Mouse (Mus musculus) lung, embryonic 15.5 days (tissue): ENCODE measurements at regions not wholly inside any gene's neighbourhood (a gene's known extent, or its start where the extent isn't known, plus 50 kb on each side); places are given as distances from the start of the nearest gene placed in this dataset.

ENCODE experiments used
- ATAC-seq: fragments of 200-750 bp; cut with Nextera tagmentation; 2 replicates; pipeline ENCODE4 v1.8.0; 2017; ENCODE audit warnings: moderate number of reproducible peaks, borderline replicate concordance; ENCODE audit not compliant: low FRiP score, low TSS enrichment; ENCODE audit errors: extremely low read depth
- H3K27ac ChIP-seq: fragments of 300-500 bp; sonication (generic); 2 replicates; pipeline ENCODE4 v1.5.1; 2015; ENCODE audit warnings: moderate library complexity, mild to moderate bottlenecking, inconsistent platforms
- H3K27me3 ChIP-seq: fragments of 300-500 bp; sonication (generic); 2 replicates; pipeline ENCODE4 v1.6.1; 2015; ENCODE audit warnings: inconsistent platforms
- H3K36me3 ChIP-seq: fragments of 300-500 bp; sonication (generic); 2 replicates; pipeline ENCODE4 v1.6.1; 2015; ENCODE audit warnings: inconsistent platforms
- H3K4me1 ChIP-seq: fragments of 300-500 bp; sonication (generic); 2 replicates; pipeline ENCODE4 v1.6.1; 2015; ENCODE audit warnings: inconsistent platforms
- H3K4me2 ChIP-seq: fragments of 300-500 bp; sonication (generic); 2 replicates; pipeline ENCODE4 v1.6.1; 2015; ENCODE audit warnings: inconsistent platforms, mild to moderate bottlenecking, moderate library complexity
- H3K4me3 ChIP-seq: fragments of 300-500 bp; sonication (generic); 2 replicates; pipeline ENCODE4 v1.5.1; 2015; ENCODE audit warnings: mild to moderate bottlenecking, inconsistent platforms
- H3K9ac ChIP-seq: fragments of 300-500 bp; sonication (generic); 2 replicates; pipeline ENCODE4 v1.6.1; 2015; ENCODE audit warnings: inconsistent platforms
- H3K9me3 ChIP-seq: fragments of 300-500 bp; sonication (generic); 2 replicates; pipeline ENCODE4 v1.6.1; 2016; ENCODE audit warnings: inconsistent platforms
- WGBS: fragments of 180-500 bp; shearing (Covaris S2); methylation state at CpG from one replicate; pipeline ENCODE4 v1.1.7; 2015; 5-methylcytosine and 5-hydroxymethylcytosine counted together

DNA sequence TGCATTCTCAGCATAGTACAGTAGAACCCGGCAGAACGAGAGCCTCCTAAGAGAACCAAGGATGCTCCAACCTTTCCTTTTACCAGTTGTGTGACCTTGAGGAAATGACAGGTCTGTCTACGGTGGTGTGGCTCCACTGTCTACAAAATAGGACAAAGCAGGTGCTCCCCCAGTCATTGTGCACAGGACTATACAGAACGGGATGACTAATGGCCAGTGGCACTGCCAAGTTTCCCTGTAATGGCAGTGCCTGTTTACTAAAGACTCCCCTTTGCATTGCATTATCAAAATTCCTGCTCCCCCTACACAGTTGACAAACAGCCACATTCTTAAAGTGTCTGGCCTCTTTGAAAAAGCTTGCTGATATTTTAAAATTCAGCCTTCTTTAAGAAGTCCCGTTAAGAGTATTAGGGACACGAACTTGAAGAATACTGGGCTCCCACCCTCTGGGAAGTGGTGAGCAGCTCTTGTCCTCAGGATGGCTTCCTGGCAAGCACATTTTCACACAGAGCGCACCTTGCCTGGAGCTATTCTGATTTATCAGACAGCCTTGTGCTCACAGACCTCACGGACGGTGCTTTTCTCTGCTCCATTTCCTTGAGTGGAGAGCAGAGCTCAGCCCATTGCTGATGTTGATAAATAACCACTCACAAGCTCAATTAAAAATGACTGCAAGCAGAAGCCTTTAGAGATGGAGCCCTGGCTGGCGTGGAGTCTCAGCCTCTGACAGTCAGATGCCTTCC, 352.3 kb upstream of the Myt1l start:
- no peak overlapping the region for H3K9ac ChIP-seq
- no peaks in the 10 kb centered on the region for H3K9me3 ChIP-seq
- H3K27ac ChIP-seq = no peak overlapping the region
- H3K4me3 ChIP-seq = no peak overlapping the region
- no peaks in the 10 kb centered on the region for H3K36me3 ChIP-seq
- H3K4me1 ChIP-seq = no peaks in the 10 kb centered on the region
- H3K27me3 ChIP-seq = no peaks in the 10 kb centered on the region
- WGBS = 69% methylated on average over 10 of the region's 10 CpGs
- no peak for ATAC-seq
- H3K4me2 ChIP-seq = no peak overlapping the region

- 81% methylated on average over 12 of the region's 12 CpGs for whole genome bisulfite sequencing
- H3K9me3 ChIP-seq = no peaks in the 10 kb centered on the region
- no peak overlapping the region for H3K4me2 ChIP-seq
- no peaks in the 10 kb centered on the region for H3K4me1 ChIP-seq
- H3K4me3 ChIP-seq = no peak overlapping the region
- ATAC-seq = no peak
- no peaks in the 10 kb centered on the region for H3K27me3 ChIP-seq
- no peaks in the 10 kb centered on the region for H3K36me3 ChIP-seq
- H3K9ac ChIP-seq = no peak overlapping the region
- no peak overlapping the region for H3K27ac ChIP-seq
These were observed 351.0 kb upstream of the Myt1l start for GRCm38 (mm10) chr12:29177145-29177544.

- no peaks in the 10 kb centered on the region for H3K27me3 ChIP-seq
- H3K36me3 ChIP-seq = no peaks in the 10 kb centered on the region
- no peaks in the 10 kb centered on the region for H3K4me1 ChIP-seq
- no peaks in the 10 kb centered on the region for H3K9me3 ChIP-seq
- no peak overlapping the region for H3K9ac ChIP-seq
- no peak overlapping the region for H3K4me3 ChIP-seq
- no peak overlapping the region for H3K27ac ChIP-seq
- WGBS = 60% methylated on average over 14 of the region's 14 CpGs
- ATAC-seq = no peak
- H3K4me2 ChIP-seq = no peak overlapping the region
These were observed 349.9 kb upstream of the Myt1l start for GRCm38 (mm10) chr12:29178168-29178895.

DNA sequence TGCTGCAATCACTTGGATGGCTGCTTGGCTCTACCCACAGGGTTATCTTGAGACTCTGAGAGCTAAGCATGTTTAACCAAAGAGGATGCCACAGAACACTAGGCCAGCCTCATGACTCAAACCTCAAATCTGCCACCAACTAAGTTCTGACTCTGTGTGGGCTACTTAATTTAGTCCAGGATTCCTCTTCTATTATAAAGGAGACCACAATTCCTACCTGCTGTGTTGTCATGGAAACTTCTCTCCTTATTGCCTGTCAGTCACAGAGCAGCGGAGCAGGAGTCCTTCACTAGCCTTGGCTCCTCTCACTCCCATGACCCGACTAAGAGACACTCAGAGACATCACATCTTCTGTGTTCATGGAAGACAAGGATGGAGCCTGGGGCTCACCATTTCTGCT, 348.8 kb upstream of the Myt1l start:
- 71% methylated on average over 2 of the region's 2 CpGs for WGBS
- no peak overlapping the region for H3K4me3 ChIP-seq

GRCm38 (mm10) chr12:29180576-29180975, 347.6 kb upstream of the Myt1l start:
- H3K9ac ChIP-seq = no peak overlapping the region
- H3K27ac ChIP-seq = no peak overlapping the region
- 78% methylated on average over 1 of the region's 1 CpGs for WGBS

More for the DNA sequence above, 348.8 kb upstream of the Myt1l start:
- ATAC-seq = no peak
- Histone ChIP-seq H3K27ac (no peak overlapping the region), H3K4me1 (no peaks in the 10 kb centered on the region), H3K36me3 (no peaks in the 10 kb centered on the region), H3K9ac (no peak overlapping the region), H3K27me3 (no peaks in the 10 kb centered on the region), H3K9me3 (no peaks in the 10 kb centered on the region), H3K4me2 (no peak overlapping the region)

DNA sequence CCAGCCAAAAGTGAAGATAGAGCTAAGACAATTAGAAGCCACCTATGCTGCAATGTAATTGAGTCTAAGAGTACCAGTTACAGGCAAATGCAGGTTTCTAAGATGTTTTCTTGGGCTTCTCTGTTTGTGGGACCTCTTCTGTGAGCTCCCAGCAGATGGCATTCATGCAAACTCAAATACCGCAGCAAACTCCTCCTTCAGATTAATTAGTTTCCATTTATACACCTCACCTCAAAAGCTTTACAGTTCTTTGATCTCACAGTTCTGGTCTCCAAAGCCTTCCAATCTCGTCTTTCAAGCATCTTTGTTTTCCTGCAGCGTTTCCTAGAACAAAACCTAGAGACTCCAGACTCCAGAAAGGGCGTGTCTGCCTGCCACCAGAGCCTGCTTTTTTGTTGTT, 340.6 kb upstream of the Myt1l start:
- H3K4me2 ChIP-seq = no peak overlapping the region
- no peak overlapping the region for H3K9ac ChIP-seq
- H3K27ac ChIP-seq = no peak overlapping the region
- H3K4me1 ChIP-seq = no peaks in the 10 kb centered on the region
- H3K9me3 ChIP-seq = no peaks in the 10 kb centered on the region
- no peak for ATAC-seq
- H3K36me3 ChIP-seq = no peaks in the 10 kb centered on the region
- H3K27me3 ChIP-seq = no peaks in the 10 kb centered on the region
- 57% methylated on average over 4 of the region's 4 CpGs for WGBS
- H3K4me3 ChIP-seq = no peak overlapping the region

More at GRCm38 (mm10) chr12:29180576-29180975, 347.6 kb upstream of the Myt1l start:
- no peaks in the 10 kb centered on the region for H3K36me3 ChIP-seq
- no peaks in the 10 kb centered on the region for H3K27me3 ChIP-seq
- H3K4me3 ChIP-seq = no peak overlapping the region
- no peak overlapping the region for H3K4me2 ChIP-seq
- no peak for ATAC-seq
- H3K9me3 ChIP-seq = no peaks in the 10 kb centered on the region
- no peaks in the 10 kb centered on the region for H3K4me1 ChIP-seq

DNA sequence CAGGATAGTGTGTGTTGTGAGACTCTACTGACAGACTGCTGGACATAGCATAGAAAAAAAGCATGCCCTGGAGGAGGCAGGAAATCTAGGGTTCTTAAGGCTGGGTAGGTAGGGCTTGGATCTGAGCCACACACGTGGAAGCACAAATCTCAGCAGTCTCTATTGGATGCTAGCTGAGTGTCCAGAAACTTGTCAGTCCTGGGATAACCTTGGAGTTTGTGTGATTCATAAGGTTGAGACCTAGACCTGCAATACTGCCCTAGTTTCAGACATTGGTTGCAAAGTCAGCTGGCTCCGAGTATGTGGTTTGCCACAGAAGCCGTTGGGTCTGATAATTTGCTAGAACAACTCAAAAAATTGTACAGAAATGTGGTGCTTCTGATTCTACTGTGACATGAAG, 335.8 kb upstream of the Myt1l start:
- no peak overlapping the region for H3K4me3 ChIP-seq
- H3K9ac ChIP-seq = no peak overlapping the region
- H3K27me3 ChIP-seq = no peaks in the 10 kb centered on the region
- H3K27ac ChIP-seq = no peak overlapping the region
- H3K9me3 ChIP-seq = no peaks in the 10 kb centered on the region
- no peaks in the 10 kb centered on the region for H3K36me3 ChIP-seq
- H3K4me2 ChIP-seq = no peak overlapping the region
- ATAC-seq = no peak
- WGBS = 67% methylated on average over 3 of the region's 3 CpGs
- no peaks in the 10 kb centered on the region for H3K4me1 ChIP-seq

DNA sequence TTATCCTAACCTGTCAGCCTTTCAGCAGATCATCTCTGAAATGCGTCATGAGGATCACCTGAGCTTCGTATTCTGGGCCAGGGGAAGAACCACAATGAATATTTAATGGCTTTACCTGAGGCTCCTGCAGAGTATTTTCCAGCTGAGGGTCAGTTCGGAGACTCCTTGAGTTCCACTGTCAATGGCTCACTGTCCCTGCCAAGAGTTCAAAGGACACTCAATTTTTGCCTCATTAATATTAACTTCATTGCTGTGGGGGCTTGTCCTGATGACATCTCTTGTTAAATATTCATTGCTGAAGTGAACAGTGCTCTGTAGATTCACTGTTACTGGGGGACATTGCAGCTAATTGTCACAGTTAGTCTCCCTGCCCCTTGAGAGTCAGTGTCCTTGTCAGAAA, 316.2 kb upstream of the Myt1l start:
- H3K4me1 ChIP-seq = no peaks in the 10 kb centered on the region

DNA sequence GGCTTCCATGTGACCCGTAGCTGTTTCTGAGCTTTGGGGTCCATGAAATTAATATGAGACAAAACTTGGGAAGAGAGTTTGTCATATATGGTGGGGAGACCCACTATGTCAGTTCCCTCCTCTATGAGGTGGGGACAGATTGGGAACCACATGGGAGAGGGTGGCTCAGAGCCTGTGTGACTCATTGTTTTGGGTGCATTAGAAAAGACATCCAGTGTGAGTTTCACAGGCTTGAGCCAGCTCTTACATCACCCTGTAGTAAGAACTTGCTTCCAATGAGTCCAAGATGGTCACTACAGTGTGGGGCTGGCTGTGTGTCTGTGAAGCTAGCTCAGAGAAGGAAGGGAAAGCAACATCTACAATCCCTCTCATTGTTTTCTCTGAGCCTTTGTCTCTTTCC, 314.6 kb upstream of the Myt1l start:
- WGBS = 81% methylated on average over 1 of the region's 1 CpGs
- Histone ChIP-seq H3K4me3 (no peak overlapping the region), H3K4me1 (no peaks in the 10 kb centered on the region), H3K36me3 (no peaks in the 10 kb centered on the region), H3K4me2 (no peak overlapping the region), H3K27me3 (no peaks in the 10 kb centered on the region), H3K9me3 (no peaks in the 10 kb centered on the region), H3K27ac (no peak overlapping the region), H3K9ac (no peak overlapping the region)
- ATAC-seq = no peak

More for the DNA sequence above, 316.2 kb upstream of the Myt1l start:
- Histone ChIP-seq H3K36me3 (no peaks in the 10 kb centered on the region), H3K4me2 (no peak overlapping the region), H3K4me3 (no peak overlapping the region), H3K27me3 (no peaks in the 10 kb centered on the region), H3K9me3 (no peaks in the 10 kb centered on the region), H3K9ac (no peak overlapping the region), H3K27ac (no peak overlapping the region)
- ATAC-seq = no peak
- WGBS = 49% methylated on average over 3 of the region's 3 CpGs

GRCm38 (mm10) chr12:29222099-29222498, 306.1 kb upstream of the Myt1l start:
- H3K9ac ChIP-seq = no peak overlapping the region
- H3K4me2 ChIP-seq = no peak overlapping the region
- no peak overlapping the region for H3K27ac ChIP-seq
- WGBS = 73% methylated on average over 6 of the region's 6 CpGs
- H3K9me3 ChIP-seq = no peaks in the 10 kb centered on the region
- no peaks in the 10 kb centered on the region for H3K27me3 ChIP-seq
- H3K4me3 ChIP-seq = no peak overlapping the region
- H3K36me3 ChIP-seq = no peaks in the 10 kb centered on the region
- no peaks in the 10 kb centered on the region for H3K4me1 ChIP-seq
- no peak for ATAC-seq

DNA sequence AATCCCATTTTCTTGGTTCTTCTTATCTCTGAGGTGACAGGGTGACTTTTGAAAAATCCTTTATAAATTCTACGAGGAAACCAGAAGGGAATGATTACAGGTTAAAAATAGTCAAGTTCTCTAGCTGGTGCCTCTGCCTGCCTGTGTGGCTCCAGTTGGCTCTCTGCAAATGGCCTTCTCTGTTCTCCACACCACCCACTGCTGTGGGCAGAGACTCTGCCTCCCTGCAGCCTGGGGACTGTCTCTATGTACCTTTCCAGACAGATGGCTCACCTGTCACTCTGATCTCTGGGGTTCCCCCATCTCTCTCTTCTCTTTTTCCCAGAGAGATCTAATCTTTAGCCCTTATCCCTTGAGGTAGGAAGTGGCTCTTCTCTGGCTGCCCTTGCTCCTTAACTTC, 302.2 kb upstream of the Myt1l start:
- no peak overlapping the region for H3K4me3 ChIP-seq
- no peaks in the 10 kb centered on the region for H3K36me3 ChIP-seq
- no peaks in the 10 kb centered on the region for H3K27me3 ChIP-seq
- no peak overlapping the region for H3K4me2 ChIP-seq
- ATAC-seq = no peak
- no peaks in the 10 kb centered on the region for H3K4me1 ChIP-seq
- no peak overlapping the region for H3K9ac ChIP-seq
- WGBS = 13% methylated on average over 1 of the region's 1 CpGs
- H3K27ac ChIP-seq = no peak overlapping the region
- H3K9me3 ChIP-seq = no peaks in the 10 kb centered on the region
